Mouse (Mus musculus) embryonic facial prominence, embryonic 14.5 days (tissue): ENCODE measurements at regions not wholly inside any gene's neighbourhood (a gene's known extent, or its start where the extent isn't known, plus 50 kb on each side); places are given as distances from the start of the nearest gene placed in this dataset.

Source experiments
- ATAC-seq: fragments of 200-750 bp; cut with Nextera tagmentation; 2 replicates; pipeline ENCODE4 v1.8.0; 2017; ENCODE audit warnings: low read depth, moderate number of reproducible peaks, moderate TSS enrichment
- DNase-seq: peaks from one replicate; pipeline ENCODE4 v3.0.0-alpha.2; 2015; ENCODE audit warnings: low spot score
- H3K27ac ChIP-seq: fragments of 300-500 bp; sonication (generic); replicated peaks from 2 replicates; pipeline ENCODE4 v1.5.1; 2014; ENCODE audit warnings: low read depth, mild to moderate bottlenecking, low read length, moderate library complexity
- H3K27me3 ChIP-seq: fragments of 300-500 bp; sonication (generic); replicated peaks from 2 replicates; pipeline ENCODE4 v1.6.1; 2014; ENCODE audit warnings: low read length; ENCODE audit not compliant: control insufficient read depth, insufficient read depth
- H3K36me3 ChIP-seq: fragments of 300-500 bp; sonication (generic); 2 replicates; pipeline ENCODE4 v1.6.1; 2014; ENCODE audit warnings: low read length, mixed read lengths; ENCODE audit not compliant: control insufficient read depth, insufficient read depth
- H3K4me1 ChIP-seq: fragments of 300-500 bp; sonication (generic); 2 replicates; pipeline ENCODE4 v1.6.1; 2014; ENCODE audit warnings: antibody characterized with exemption, low read length; ENCODE audit not compliant: control insufficient read depth, insufficient read depth
- H3K4me2 ChIP-seq: fragments of 300-500 bp; sonication (generic); 2 replicates; pipeline ENCODE4 v1.6.1; 2014; ENCODE audit warnings: low read depth, mild to moderate bottlenecking, low read length, moderate library complexity, mixed read lengths
- H3K4me3 ChIP-seq: fragments of 300-500 bp; sonication (generic); 2 replicates; pipeline ENCODE4 v1.5.1; 2014; ENCODE audit warnings: low read depth, mild to moderate bottlenecking, low read length
- H3K9ac ChIP-seq: fragments of 300-500 bp; sonication (generic); 2 replicates; pipeline ENCODE4 v1.6.1; 2014; ENCODE audit warnings: low read depth, mild to moderate bottlenecking, low read length, moderate library complexity, mixed read lengths
- H3K9me3 ChIP-seq: fragments of 300-500 bp; sonication (generic); 2 replicates; pipeline ENCODE4 v1.6.1; 2016; ENCODE audit warnings: low read length; ENCODE audit not compliant: control insufficient read depth
- WGBS: fragments of 180-500 bp; shearing (Covaris S2); extraction: QIAGEN DNeasy Blood & Tissue Kit; methylation state at CpG from one replicate; pipeline ENCODE4 v1.1.7; 2014; 5-methylcytosine and 5-hydroxymethylcytosine counted together

GRCm38 (mm10) chr15:70744239-70744638 lies 3090.1 kb upstream of the Gm6569 start:
- DNase-seq: peak; percentile 16
- Histone ChIP-seq H3K9ac (no peak overlapping the region), H3K9me3 (no peaks in the 10 kb centered on the region), H3K36me3 (no peaks in the 10 kb centered on the region), H3K4me3 (no peak overlapping the region), H3K27me3 (no peaks in the 10 kb centered on the region), H3K4me1 (no peaks in the 10 kb centered on the region), H3K27ac (no peak overlapping the region), H3K4me2 (no peak overlapping the region)
- ATAC-seq: no peak

GRCm38 (mm10) chr15:70764045-70764444 lies 3070.3 kb upstream of the Gm6569 start:
- Histone ChIP-seq H3K9ac (no peak overlapping the region), H3K4me3 (no peak overlapping the region), H3K4me2 (no peak overlapping the region), H3K9me3 (0 out of 2 replicates have a peak, but pooled peaks cover 3% of the 10 kb centered on the region), H3K4me1 (no peaks in the 10 kb centered on the region), H3K27me3 (no peaks in the 10 kb centered on the region), H3K27ac (no peak overlapping the region), H3K36me3 (no peaks in the 10 kb centered on the region)
- ATAC-seq: no peak
- WGBS: 42% methylated on average over 1 of the region's 1 CpGs
- DNase-seq: no peak

- H3K9me3 ChIP-seq: 0 out of 2 replicates have a peak, but pooled peaks cover 3% of the 10 kb centered on the region
- no peaks in the 10 kb centered on the region for H3K36me3 ChIP-seq
- no peaks in the 10 kb centered on the region for H3K27me3 ChIP-seq
- no peak overlapping the region for H3K4me2 ChIP-seq
- WGBS: 71% methylated on average over 1 of the region's 1 CpGs
- ATAC-seq (no peak), DNase-seq (no peak)
- no peak overlapping the region for H3K9ac ChIP-seq
- H3K4me1 ChIP-seq: no peaks in the 10 kb centered on the region
- H3K27ac ChIP-seq: no peak overlapping the region
- H3K4me3 ChIP-seq: no peak overlapping the region
Observed at GRCm38 (mm10) chr15:70764513-70764912, 3069.8 kb upstream of the Gm6569 start.

- no peak for DNase-seq
- no peak overlapping the region for H3K27ac ChIP-seq
- no peak for ATAC-seq
- no peak overlapping the region for H3K4me2 ChIP-seq
- H3K4me1 ChIP-seq: no peaks in the 10 kb centered on the region
- 0 out of 2 replicates have a peak, but pooled peaks cover 3% of the 10 kb centered on the region for H3K9me3 ChIP-seq
- no peaks in the 10 kb centered on the region for H3K27me3 ChIP-seq
- H3K36me3 ChIP-seq: no peaks in the 10 kb centered on the region
- H3K4me3 ChIP-seq: no peak overlapping the region
- no peak overlapping the region for H3K9ac ChIP-seq
Observed at GRCm38 (mm10) chr15:70765471-70765870, 3068.9 kb upstream of the Gm6569 start.
